Mouse (Mus musculus): ENCODE data around the gene Tmem245. TPM values are rescaled to one million over a fixed set of nuclear protein-coding genes. Genes with fewer than 3 reads are reported as not detected.

The Tmem245 gene
- polyA plus RNA-seq, 1 experiment from 2014 or later = 11.2 TPM

DNA sequence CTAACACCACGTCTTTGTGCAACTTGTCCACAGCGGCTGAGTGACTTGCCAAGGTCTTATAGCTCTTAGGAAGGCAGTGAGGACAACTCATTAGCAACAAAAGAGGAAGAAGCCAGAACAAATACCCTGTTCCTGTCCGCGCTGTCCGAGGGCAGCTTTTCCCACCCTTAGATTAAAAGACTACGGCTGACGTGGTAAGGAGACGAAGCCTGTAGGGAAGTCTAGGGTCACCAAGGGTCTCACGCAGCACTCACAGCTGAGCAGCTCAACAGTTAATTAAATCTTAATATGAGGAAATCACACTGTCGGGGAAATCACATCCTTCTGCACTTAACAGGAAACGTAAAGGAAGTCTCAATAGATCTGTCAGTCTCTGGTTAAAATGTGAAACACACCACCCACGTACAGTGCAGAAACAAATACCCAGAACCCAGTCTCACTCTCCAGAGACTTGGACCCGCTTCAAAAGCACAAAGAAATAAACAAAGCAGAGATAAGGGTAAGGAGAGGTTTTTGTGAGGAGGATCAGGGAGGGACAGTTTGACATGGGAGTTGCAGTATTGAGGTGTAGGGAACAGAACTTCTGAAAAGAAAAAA is 116.1 kb downstream of the Tmem245 start:
- Histone ChIP-seq H3K27ac (no peak overlapping the region), H3K9me3 (no peaks in the 10 kb centered on the region), H3K4me3 (no peak overlapping the region), H3K27me3 (replicated peaks) (no peaks in the 10 kb centered on the region), H3K36me3 (peaks cover 56% of the 10 kb centered on the region), H3K4me1 (peaks cover 5% of the 10 kb centered on the region; the same call in 1 of the 2 replicates), H3K4me2 (replicated peaks) (no peak overlapping the region), H3K9ac (no peak overlapping the region)
- WGBS = 84% methylated on average over 13 of the region's 13 CpGs
- ATAC-seq (ENCODE audit: low FRiP score, low read depth) = no peak

GRCm38 (mm10) chr4:56829511-56829921 is 117.7 kb downstream of the Tmem245 start:
- WGBS = 58% methylated on average over 7 of the region's 7 CpGs
- Histone ChIP-seq H3K9ac (no peak overlapping the region), H3K27ac (no peak overlapping the region)

GRCm38 (mm10) chr4:56828932-56829331 is 118.3 kb downstream of the Tmem245 start:
- no peak overlapping the region for H3K9ac ChIP-seq
- no peak overlapping the region for H3K4me3 ChIP-seq
- ATAC-seq (ENCODE audit: low FRiP score, low read depth) = no peak
- no peaks in the 10 kb centered on the region for H3K9me3 ChIP-seq
- no peak overlapping the region for H3K27ac ChIP-seq
- H3K36me3 ChIP-seq = peaks cover 44% of the 10 kb centered on the region
- H3K27me3 ChIP-seq (replicated peaks) = no peaks in the 10 kb centered on the region
- H3K4me1 ChIP-seq = peaks cover 5% of the 10 kb centered on the region; the same call in 1 of the 2 replicates
- 85% methylated on average over 3 of the region's 3 CpGs for WGBS
- no peak overlapping the region for H3K4me2 ChIP-seq (replicated peaks)

More at GRCm38 (mm10) chr4:56829511-56829921, 117.7 kb downstream of the Tmem245 start:
- no peaks in the 10 kb centered on the region for H3K9me3 ChIP-seq
- H3K36me3 ChIP-seq = peaks cover 47% of the 10 kb centered on the region
- no peak overlapping the region for H3K4me3 ChIP-seq
- no peaks in the 10 kb centered on the region for H3K27me3 ChIP-seq (replicated peaks)
- no peak for ATAC-seq (ENCODE audit: low FRiP score, low read depth)
- peaks cover 5% of the 10 kb centered on the region; the same call in 1 of the 2 replicates for H3K4me1 ChIP-seq
- H3K4me2 ChIP-seq (replicated peaks) = no peak overlapping the region

DNA sequence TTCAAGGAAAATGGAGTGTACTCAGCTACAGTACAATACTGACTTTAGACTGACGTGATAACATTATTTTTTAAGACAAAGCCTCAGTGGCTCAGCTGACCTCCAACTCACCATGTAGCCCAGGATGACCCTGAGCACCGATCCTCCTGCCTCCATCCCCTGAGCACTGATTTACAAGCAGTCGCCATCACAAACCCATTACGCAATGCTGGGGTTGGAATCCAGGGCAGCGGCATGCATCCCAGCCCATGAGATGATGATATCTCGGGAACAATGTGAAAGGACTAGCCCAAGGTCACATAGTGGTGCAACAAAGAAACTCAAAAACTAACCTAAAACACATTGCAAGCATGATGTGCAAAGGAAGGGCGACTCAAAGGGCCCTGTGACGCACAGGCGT is 123.0 kb downstream of the Tmem245 start:
- H3K4me2 ChIP-seq (replicated peaks) = no peak overlapping the region
- H3K4me3 ChIP-seq = no peak overlapping the region
- H3K9me3 ChIP-seq = no peaks in the 10 kb centered on the region
- H3K27me3 ChIP-seq (replicated peaks) = no peaks in the 10 kb centered on the region
- no peak overlapping the region for H3K9ac ChIP-seq
- ATAC-seq (ENCODE audit: low FRiP score, low read depth) = no peak
- 90% methylated on average over 9 of the region's 9 CpGs for WGBS
- no peaks in the 10 kb centered on the region for H3K4me1 ChIP-seq
- H3K27ac ChIP-seq = no peak overlapping the region
- peaks cover 17% of the 10 kb centered on the region for H3K36me3 ChIP-seq

- no peak overlapping the region for H3K9ac ChIP-seq
- no peak overlapping the region for H3K4me3 ChIP-seq
- H3K9me3 ChIP-seq = no peaks in the 10 kb centered on the region
- peaks cover 8% of the 10 kb centered on the region; the same call in 1 of the 2 replicates for H3K36me3 ChIP-seq
- H3K4me1 ChIP-seq = no peaks in the 10 kb centered on the region
- H3K27me3 ChIP-seq (replicated peaks) = no peaks in the 10 kb centered on the region
- H3K4me2 ChIP-seq (replicated peaks) = no peak overlapping the region
- peak; percentile 63; the same call in 1 of the 2 replicates for ATAC-seq (ENCODE audit: low FRiP score, low read depth)
- no peak overlapping the region for H3K27ac ChIP-seq
Measured at GRCm38 (mm10) chr4:56820017-56820550, 127.2 kb downstream of the Tmem245 start.

MicroRNAs encoded within 50 kb of the gene (microRNA counts, 519-probe panel; counts per million panel counts)
- microRNA mmu-miR-32 = 3,424 counts per million, percentile 72 among the panel's probes with 10 or more counts

Small RNA genes lying within 50 kb of the gene (microRNA-seq; reads per million reads assigned to microRNA genes)
- 170 reads per million, percentile 58 among the genes with 10 or more reads in this experiment for gene Mir32

Other genes with a start within 250 kb of the Tmem245 start
- not detected in 2 replicates for gene Gm26657, start 207.4 kb downstream of the Tmem245 start, polyA plus RNA-seq (2016; fragmentation: Nextera tagmentation; extraction: Ambion mirVana)
- gene Actl7b, start 206.0 kb downstream of the Tmem245 start, polyA plus RNA-seq (2016; fragmentation: Nextera tagmentation; extraction: Ambion mirVana) = not detected in 2 replicates
- gene Actl7a, start 204.0 kb downstream of the Tmem245 start, polyA plus RNA-seq (2016; fragmentation: Nextera tagmentation; extraction: Ambion mirVana) = not detected in 2 replicates
- gene Elp1, start 145.1 kb downstream of the Tmem245 start, polyA plus RNA-seq (2016; fragmentation: Nextera tagmentation; extraction: Ambion mirVana) = 74.0 and 77.4 TPM in 2 replicates
- 19.4 and 21.2 TPM in 2 replicates for gene Fam206a, start 145.1 kb downstream of the Tmem245 start, polyA plus RNA-seq (2016; fragmentation: Nextera tagmentation; extraction: Ambion mirVana)
- gene Ctnnal1, start 82.2 kb downstream of the Tmem245 start, polyA plus RNA-seq (2016; fragmentation: Nextera tagmentation; extraction: Ambion mirVana) = 19.7 and 23.0 TPM in 2 replicates
- gene Frrs1l, start 43.0 kb upstream of the Tmem245 start, polyA plus RNA-seq (2016; fragmentation: Nextera tagmentation; extraction: Ambion mirVana) = 10.6 and 11.9 TPM in 2 replicates
- gene Epb41l4b, start 196.0 kb upstream of the Tmem245 start, polyA plus RNA-seq (2016; fragmentation: Nextera tagmentation; extraction: Ambion mirVana) = 1.7 and 1.9 TPM in 2 replicates

Measured in neural tube, embryonic 12.5 days (tissue).